Comparison of ENCODE assay signal across 7 mouse cellular contexts in the genomic region with DNA sequence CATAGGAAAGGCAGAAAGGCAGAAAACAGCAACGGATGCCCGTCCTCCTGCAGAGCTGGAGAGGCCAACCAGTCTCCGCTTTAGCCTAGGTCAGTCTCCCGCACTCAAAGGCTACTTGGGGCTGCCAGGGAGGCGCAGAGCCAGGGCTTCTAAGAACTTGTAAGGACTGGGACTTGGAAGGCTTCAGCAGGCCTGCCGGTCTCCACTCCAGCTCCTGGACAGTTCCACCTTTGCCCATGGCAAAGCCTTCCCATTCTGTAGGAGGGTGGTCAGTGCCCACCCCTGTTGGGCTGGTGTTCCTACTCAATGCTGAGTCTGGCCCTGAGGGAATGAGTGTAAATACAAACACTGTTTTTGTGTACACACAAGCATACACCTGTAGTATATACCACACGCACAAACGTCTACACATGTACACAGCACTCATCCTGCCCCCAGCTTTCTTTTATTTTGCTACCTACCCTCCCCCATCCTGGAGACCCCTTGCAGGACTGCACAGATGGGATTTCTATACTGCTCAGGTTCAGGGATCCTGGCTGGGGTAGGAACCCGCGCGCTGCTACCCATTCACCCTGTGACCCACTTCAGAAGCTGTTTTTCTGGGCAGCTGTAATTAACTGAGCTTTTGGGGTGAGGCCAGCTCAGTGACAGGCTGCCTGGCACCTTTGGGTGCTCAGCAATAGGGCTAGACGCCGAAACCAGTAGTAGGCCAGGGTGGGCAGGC. TPM values are rescaled to one million over a fixed set of nuclear protein-coding genes. Genes with fewer than 3 reads are reported as not detected.
DNase-seq lines count a peak whose midpoint lies in the region; ATAC-seq lines count a peak whose summit lies in the region.

No protein-coding gene starts in this region.

- peak; percentile 18 for DNase-seq in retina, embryonic 14.5 days (ENCODE audit: low spot score)
- no peak for DNase-seq in retina, postnatal 1 day
- no peak for DNase-seq in embryonic facial prominence, embryonic 14.5 days (ENCODE audit: low spot score)
- peak; percentile 36 to 54 for DNase-seq in heart, postnatal 36 days
- no peak for DNase-seq in liver, embryonic 13.5 days
- DNase-seq in ovary, postnatal 10 days (ENCODE audit: low spot score) = no peak
- no peak for DNase-seq in thymus, postnatal 25 days

- ATAC-seq in embryonic facial prominence, embryonic 14.5 days (ENCODE audit: low read depth) = no peak
- no peak for ATAC-seq in liver, embryonic 13.5 days (ENCODE audit: low read depth)

- peak overlapping the region; percentile 32 for H3K4me2 ChIP-seq in embryonic facial prominence, embryonic 14.5 days (ENCODE audit: low read depth, low read length)
- no peak overlapping the region for H3K4me2 ChIP-seq in liver, embryonic 13.5 days

- 47% methylated on average over 13 of the region's 13 CpGs for WGBS in embryonic facial prominence, embryonic 14.5 days
- WGBS in liver, embryonic 13.5 days (ENCODE audit: insufficient replicate concordance) = 72% methylated on average over 13 of the region's 13 CpGs

- no peaks in the 10 kb centered on the region for H3K36me3 ChIP-seq in embryonic facial prominence, embryonic 14.5 days (ENCODE audit: control insufficient read depth, insufficient read depth, low read length)
- H3K36me3 ChIP-seq in liver, embryonic 13.5 days = no peaks in the 10 kb centered on the region

- H3K27ac ChIP-seq in embryonic facial prominence, embryonic 14.5 days (replicated peaks; ENCODE audit: low read depth, low read length) = peak overlapping the region; percentile 78
- peak overlapping the region; percentile 50 for H3K27ac ChIP-seq in liver, embryonic 13.5 days

- H3K9ac ChIP-seq in embryonic facial prominence, embryonic 14.5 days (ENCODE audit: low read depth, low read length) = no peak overlapping the region
- H3K9ac ChIP-seq in liver, embryonic 13.5 days = no peak overlapping the region

- H3K4me1 ChIP-seq in embryonic facial prominence, embryonic 14.5 days (ENCODE audit: control insufficient read depth, insufficient read depth, low read length) = peaks cover 32% of the 10 kb centered on the region
- peaks cover 33% of the 10 kb centered on the region for H3K4me1 ChIP-seq in liver, embryonic 13.5 days (replicated peaks)

- H3K9me3 ChIP-seq in embryonic facial prominence, embryonic 14.5 days (ENCODE audit: control insufficient read depth, low read length) = no peaks in the 10 kb centered on the region
- H3K9me3 ChIP-seq in liver, embryonic 13.5 days (replicated peaks) = no peaks in the 10 kb centered on the region

- no peaks in the 10 kb centered on the region for H3K27me3 ChIP-seq in embryonic facial prominence, embryonic 14.5 days (replicated peaks; ENCODE audit: control insufficient read depth, insufficient read depth, low read length)
- no peaks in the 10 kb centered on the region for H3K27me3 ChIP-seq in liver, embryonic 13.5 days

- intact Hi-C loops in heart, postnatal 36 days (cut with DNase I) = loop anchor here (1.0 to 5.0 kb wide), 3 partner anchors 26 to 131 kb away; a partner anchor contains a TSS

- H3K4me3 ChIP-seq in embryonic facial prominence, embryonic 14.5 days (ENCODE audit: low read depth, low read length) = no peak overlapping the region
- no peak overlapping the region for H3K4me3 ChIP-seq in liver, embryonic 13.5 days (replicated peaks)

RNA-seq across cellular contexts. Expression of a gene that starts 25.5 kb away (rescaled TPM):
- polyA plus RNA-seq in embryonic facial prominence, embryonic 14.5 days (2014; fragmentation: Nextera tagmentation; extraction: Ambion mirVana) = 39.3 and 41.6 TPM in 2 replicates
- total RNA-seq in heart, postnatal 36 days (2021) = 100 to 1,000 TPM; 273 to 286 TPM
- polyA plus RNA-seq in liver, embryonic 13.5 days (2015; fragmentation: Nextera tagmentation; extraction: Ambion mirVana) = 4.0 and 4.3 TPM in 2 replicates

Comparison
In these comparisons a context has a peak if more than half of its experiments do, and no peak if none do; other contexts are left out.
1. DNase-seq: peak in retina, embryonic 14.5 days (single experiment) and heart, postnatal 36 days (2 of 2); none in retina, postnatal 1 day (single experiment), embryonic facial prominence, embryonic 14.5 days (single experiment), liver, embryonic 13.5 days (single experiment), ovary, postnatal 10 days (single experiment) and thymus, postnatal 25 days (single experiment).